Mouse (Mus musculus) brain, embryonic 14.5 days (tissue): ENCODE measurements at regions not wholly inside any gene's neighbourhood (a gene's known extent, or its start where the extent isn't known, plus 50 kb on each side); places are given as distances from the start of the nearest gene placed in this dataset.

ENCODE experiments used
- CTCF ChIP-seq: fragments of 200-500 bp; IDR thresholded peaks from 2 replicates; pipeline ENCODE4 v1.5.1; 2012; ENCODE audit warnings: inconsistent platforms, mild to moderate bottlenecking, moderate library complexity, borderline replicate concordance; ENCODE audit not compliant: insufficient read depth, insufficient read length; ENCODE audit errors: extremely low read depth
- POLR2A ChIP-seq: fragments of 200-500 bp; IDR thresholded peaks from 2 replicates; pipeline ENCODE4 v1.6.1; 2012; ENCODE audit warnings: mild to moderate bottlenecking, inconsistent platforms, borderline replicate concordance; ENCODE audit not compliant: poor library complexity, insufficient read depth, insufficient read length, severe bottlenecking; ENCODE audit errors: extremely low read depth

DNA sequence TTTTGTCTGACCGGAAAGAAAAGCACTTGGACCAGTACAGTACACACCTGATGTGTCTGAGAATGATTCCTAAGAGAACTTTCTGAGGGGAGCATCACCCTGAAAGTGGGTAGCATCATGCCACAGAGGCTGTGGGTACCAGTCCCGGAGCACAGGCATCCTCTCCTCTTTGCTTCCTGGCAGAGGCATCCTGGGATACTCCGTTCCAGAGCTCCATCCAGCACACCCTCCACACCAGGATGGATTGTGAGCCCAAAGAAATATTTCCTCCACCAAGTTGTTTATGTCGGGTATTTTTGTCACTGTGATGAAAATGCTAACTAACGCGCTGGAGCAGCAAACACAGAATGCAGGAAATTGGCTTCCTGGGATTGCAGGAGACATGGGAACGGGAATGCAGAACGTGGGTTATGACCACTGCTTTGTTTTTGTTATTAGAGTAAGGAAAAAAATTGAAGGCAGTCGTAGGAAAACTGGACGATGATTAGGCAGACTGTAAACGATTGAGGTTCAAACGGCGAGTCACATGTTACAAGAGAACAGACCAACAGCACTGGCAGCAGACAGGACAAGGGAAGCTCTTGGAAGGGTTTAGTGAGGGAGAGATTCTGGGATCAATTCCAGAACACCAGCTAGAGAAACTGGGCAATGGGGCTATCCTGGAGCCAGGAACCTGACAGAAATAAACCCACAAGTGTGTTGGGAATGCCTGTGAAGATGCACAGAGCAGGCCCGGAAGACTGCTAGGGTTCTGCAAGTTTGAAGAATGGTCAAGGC lies 134.6 kb downstream of the Fgf18 start:
- TF ChIP-seq POLR2A, result no peak
- TF ChIP-seq CTCF, result no peak
